Mouse (Mus musculus): Measurements from ENCODE around the gene Tysnd1.

The Tysnd1 gene

DNA sequence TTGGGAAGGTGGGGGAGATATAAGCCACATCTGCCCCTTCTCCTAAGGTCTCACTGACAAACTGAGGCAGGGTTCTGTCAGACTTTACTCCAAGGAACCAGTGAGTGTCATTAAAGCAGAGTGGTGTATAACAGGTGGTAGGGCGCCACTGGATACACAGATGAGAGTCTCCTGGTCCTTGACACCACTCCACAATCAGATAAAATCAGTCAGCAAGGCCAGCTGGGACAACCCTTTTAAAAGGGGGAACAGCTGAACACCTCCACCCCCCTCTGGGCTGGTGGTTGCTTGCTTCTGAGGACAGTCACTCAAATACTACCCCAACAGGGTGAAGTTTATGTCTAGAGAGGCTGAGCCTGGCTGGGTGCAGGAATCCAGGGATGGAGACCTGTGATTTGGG is 42.2 kb downstream of the Tysnd1 start:
- no peak for DNase-seq (ENCODE audit: low spot score in 2 of 2)

DNA sequence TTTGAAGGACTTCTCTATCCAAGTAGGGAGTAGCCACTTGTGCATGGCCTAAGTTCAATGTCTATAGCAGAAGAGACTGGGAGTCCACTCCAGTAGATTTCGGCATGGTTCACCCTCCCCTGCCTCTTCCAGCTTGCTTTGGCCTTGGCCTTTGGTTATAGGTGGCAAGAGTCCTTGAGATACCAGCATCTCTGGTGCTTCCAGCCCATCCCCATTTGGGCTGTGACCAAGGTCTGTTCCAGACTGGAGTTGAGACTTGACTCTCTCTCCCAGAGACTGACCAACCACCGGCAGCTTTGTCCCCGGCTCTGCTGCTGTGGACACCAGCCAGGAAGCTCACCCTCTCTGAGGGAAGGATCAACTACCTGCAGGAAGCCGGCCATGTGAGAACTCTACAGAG is 42.8 kb downstream of the Tysnd1 start:
- no peak for DNase-seq (ENCODE audit: low spot score in 2 of 2)

DNA sequence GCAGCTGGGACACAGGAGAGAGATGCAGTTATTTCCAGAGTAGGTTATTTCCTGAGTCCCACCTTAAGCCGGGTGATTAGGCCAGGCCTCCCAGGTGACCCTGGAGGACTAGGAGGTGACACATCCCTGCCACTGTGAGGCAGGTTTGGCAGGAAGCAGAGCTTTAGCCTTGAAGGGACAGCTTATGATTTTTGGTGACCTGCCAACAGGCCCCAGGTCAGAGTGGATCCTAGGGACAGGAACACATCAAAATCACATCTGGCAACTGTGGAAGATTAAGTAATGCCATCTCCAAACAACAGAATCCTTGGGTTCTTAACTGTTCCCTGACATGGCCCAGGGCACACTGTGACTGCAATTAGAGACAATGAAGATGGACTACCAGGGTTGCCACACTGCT is 46.0 kb downstream of the Tysnd1 start:
- no peak for DNase-seq (ENCODE audit: low spot score in 2 of 2)

DNA sequence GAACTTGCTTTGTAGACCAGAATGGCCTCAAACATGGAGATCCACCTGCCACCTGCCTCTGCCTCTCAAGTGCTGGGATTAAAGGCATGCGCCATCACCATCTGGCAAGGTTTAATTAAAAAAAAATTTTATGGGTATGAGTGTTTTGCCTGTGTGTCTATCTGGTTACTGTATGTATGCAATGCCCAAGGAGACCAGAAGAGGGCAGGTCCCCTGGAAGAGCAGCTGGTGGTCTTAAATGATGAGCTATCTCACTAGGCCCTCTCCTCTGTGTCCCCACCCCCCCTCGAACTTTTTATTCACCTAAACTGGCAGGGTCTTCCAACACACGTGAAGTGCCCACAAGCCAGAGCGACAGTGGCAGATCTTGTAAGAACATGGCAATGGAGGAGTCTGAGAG is 46.6 kb downstream of the Tysnd1 start:
- no peak for DNase-seq (ENCODE audit: low spot score in 2 of 2)

DNA sequence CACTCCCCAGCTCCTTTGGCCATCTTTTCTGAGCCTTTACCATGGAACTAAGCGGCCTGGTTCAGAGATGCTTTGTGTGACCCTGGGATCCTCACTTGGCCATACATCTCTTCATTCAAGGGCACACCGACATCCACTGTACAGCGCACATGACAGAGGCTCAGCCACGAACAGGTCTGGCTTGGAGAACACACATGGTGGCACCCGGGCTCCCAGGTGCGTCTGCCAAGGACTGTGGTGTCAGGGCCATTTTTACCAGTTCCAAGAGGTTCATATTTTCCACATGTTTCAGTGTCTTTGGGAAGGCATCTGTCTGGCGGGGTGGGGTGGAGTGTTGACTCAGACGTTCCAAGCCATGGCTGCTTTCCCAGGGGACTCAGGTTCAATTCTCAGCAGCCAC is 47.0 kb downstream of the Tysnd1 start:
- no peak for DNase-seq (ENCODE audit: low spot score in 2 of 2)

DNA sequence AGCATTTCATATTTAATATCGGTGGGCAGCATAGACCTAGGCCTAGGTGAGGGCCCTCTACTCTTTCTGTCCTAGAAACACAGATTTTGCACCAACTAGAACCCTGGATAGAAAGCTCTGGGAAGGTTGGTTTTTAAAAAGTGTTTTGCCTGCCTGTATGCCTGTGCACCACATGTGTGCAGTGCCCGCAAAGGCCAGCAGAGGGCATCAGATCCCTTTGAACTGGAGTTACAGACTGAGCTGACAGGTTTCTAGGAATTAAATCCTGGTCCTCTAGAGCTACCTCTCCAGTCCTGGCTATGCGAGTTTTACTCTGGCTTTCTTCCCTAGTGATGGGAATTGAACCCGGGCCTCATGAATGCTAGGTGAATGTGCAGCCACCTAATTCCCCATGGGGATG is 49.8 kb downstream of the Tysnd1 start:
- DNase-seq (ENCODE audit: low spot score in 2 of 2) = peak in 1 of 2 experiments; percentile 65

DNA sequence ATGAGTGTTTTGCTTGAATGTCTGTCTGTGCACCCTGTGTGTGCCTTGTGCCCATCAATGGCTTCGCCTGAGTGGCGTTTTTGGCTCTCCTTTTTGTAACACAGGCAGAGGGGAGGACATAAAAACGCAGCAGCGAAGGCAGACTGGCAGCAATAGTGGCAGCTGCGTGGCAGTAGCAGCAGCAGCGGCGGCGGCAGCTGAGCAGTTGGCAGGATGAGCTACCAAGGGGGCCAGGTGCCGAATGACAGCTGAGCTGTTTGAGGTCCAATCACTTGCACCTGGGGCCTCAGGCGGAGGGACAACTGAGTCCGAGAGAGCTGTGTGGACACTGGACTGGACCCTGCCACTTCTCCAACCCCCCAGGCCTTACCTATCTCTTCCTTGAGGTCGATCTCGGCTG is 52.0 kb downstream of the Tysnd1 start:
- DNase-seq (ENCODE audit: low spot score in 2 of 2) = no peak

DNA sequence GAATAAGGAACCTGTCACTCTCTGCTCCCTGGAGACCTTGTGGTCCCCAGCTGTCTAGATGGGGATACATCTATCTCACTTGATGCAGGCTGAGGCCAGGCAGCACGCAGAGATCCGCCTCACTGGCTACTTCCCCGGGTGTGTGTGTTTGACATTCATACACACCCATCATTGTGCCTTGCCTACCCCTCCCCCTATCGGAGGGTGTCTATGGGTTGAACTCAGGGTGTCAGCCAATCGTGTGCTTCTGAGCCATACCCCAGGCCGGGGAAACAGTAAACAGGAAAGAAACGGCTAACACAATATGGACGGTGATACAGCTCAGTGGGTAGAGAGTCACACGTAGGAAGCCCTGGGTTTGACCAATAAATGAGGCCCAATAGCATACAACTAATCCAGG is 54.7 kb downstream of the Tysnd1 start:
- no peak for DNase-seq (ENCODE audit: low spot score in 2 of 2)

DNA sequence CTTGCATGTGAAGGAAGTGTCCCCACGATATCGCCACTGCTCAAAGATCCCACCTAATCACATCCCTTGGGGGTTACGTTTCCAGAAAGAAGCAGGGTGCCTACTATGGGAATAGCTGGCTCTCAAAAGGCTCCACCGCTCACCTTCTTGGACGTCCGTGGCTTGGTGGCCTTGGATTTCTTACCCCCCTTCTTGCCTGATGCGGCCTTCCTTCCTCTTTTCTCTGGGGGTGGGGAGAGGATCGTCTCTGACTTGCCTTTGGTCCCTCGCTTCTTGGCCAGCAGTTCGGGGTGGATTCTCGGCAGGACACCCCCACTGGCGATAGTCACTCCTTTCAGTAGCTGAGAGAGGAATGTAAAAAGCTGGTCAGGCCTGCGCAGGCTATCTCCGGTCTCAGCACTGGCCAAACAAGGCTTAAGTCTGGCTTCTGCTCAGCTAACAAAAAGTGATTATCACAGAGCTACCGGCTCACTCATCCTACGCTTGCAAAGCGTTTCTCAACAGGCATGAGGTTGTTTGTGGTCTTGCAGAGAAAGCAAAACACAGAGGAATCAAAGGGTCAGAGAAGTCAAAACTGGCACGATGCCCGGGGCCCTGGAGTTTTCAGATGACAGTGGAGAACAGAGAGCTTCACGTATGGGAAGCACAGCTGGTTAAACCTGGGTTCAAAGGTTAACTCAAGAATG is 56.4 kb downstream of the Tysnd1 start:
- no peak for DNase-seq (ENCODE audit: low spot score in 2 of 2)

All from spleen, postnatal 4 days (tissue).